Mouse (Mus musculus): ENCODE results near the gene Tpx2. TPM values are rescaled to one million over a fixed set of nuclear protein-coding genes. Genes with fewer than 3 reads are reported as not detected.

Tpx2 gene
- polyA plus RNA-seq, 1 experiment from 2014 or later = 17.7 TPM

- H3K9me3 ChIP-seq (ENCODE audit: control insufficient read depth, low read length) = no peaks in the 10 kb centered on the region
- TF ChIP-seq EP300 (optimal IDR thresholded peaks at IDR 0.05) (no peak), CTCF (IDR thresholded peaks at IDR 0.05; ENCODE audit: low read depth) (no peak)
- no peak overlapping the region for H3K4me3 ChIP-seq (ENCODE audit: low read depth, low read length)
- H3K27me3 ChIP-seq (ENCODE audit: control insufficient read depth, insufficient read depth, low read length) = no peaks in the 10 kb centered on the region
- DNase-seq (ENCODE audit: low spot score) (no peak), ATAC-seq (ENCODE audit: low FRiP score, low TSS enrichment) (no peak)
- no peaks in the 10 kb centered on the region for H3K36me3 ChIP-seq (ENCODE audit: control insufficient read depth, insufficient read depth, low read length)
- H3K27ac ChIP-seq (replicated peaks) = peak overlapping the region; percentile 88
- H3K4me2 ChIP-seq (replicated peaks; ENCODE audit: low read depth) = no peak overlapping the region
- no peak overlapping the region for H3K9ac ChIP-seq (ENCODE audit: low read length)
- peaks cover 15% of the 10 kb centered on the region for H3K4me1 ChIP-seq (replicated peaks; ENCODE audit: control insufficient read depth, insufficient read depth)
Measured at GRCm38 (mm10) chr2:152821566-152821965, 26.2 kb upstream of the Tpx2 start.

- Histone ChIP-seq H3K4me1 (replicated peaks; ENCODE audit: control insufficient read depth, insufficient read depth) (peaks cover 11% of the 10 kb centered on the region; the same call in 1 of the 2 replicates), H3K9ac (ENCODE audit: low read length) (no peak overlapping the region), H3K9me3 (ENCODE audit: control insufficient read depth, low read length) (no peaks in the 10 kb centered on the region), H3K27ac (replicated peaks) (no peak overlapping the region), H3K4me3 (ENCODE audit: low read depth, low read length) (no peak overlapping the region), H3K27me3 (ENCODE audit: control insufficient read depth, insufficient read depth, low read length) (no peaks in the 10 kb centered on the region), H3K36me3 (ENCODE audit: control insufficient read depth, insufficient read depth, low read length) (no peaks in the 10 kb centered on the region), H3K4me2 (replicated peaks; ENCODE audit: low read depth) (no peak overlapping the region)
- DNase-seq (ENCODE audit: low spot score) (no peak), ATAC-seq (ENCODE audit: low FRiP score, low TSS enrichment) (no peak)
- 87% methylated on average over 1 of the region's 1 CpGs for WGBS
- no peak for TF ChIP-seq CTCF (IDR thresholded peaks at IDR 0.05; ENCODE audit: low read depth)
- no peak for TF ChIP-seq EP300 (optimal IDR thresholded peaks at IDR 0.05)
Measured at GRCm38 (mm10) chr2:152823770-152824169, 24.0 kb upstream of the Tpx2 start.

GRCm38 (mm10) chr2:152824438-152825167, 23.2 kb upstream of the Tpx2 start:
- no peak overlapping the region for H3K27ac ChIP-seq (replicated peaks)
- no peaks in the 10 kb centered on the region for H3K9me3 ChIP-seq (ENCODE audit: control insufficient read depth, low read length)
- H3K27me3 ChIP-seq (ENCODE audit: control insufficient read depth, insufficient read depth, low read length) = no peaks in the 10 kb centered on the region
- H3K4me2 ChIP-seq (replicated peaks; ENCODE audit: low read depth) = no peak overlapping the region
- peaks cover 16% of the 10 kb centered on the region for H3K4me1 ChIP-seq (replicated peaks; ENCODE audit: control insufficient read depth, insufficient read depth)
- ATAC-seq (ENCODE audit: low FRiP score, low TSS enrichment) (no peak), DNase-seq (ENCODE audit: low spot score) (no peak)
- no peak overlapping the region for H3K9ac ChIP-seq (ENCODE audit: low read length)
- H3K36me3 ChIP-seq (ENCODE audit: control insufficient read depth, insufficient read depth, low read length) = no peaks in the 10 kb centered on the region
- no peak overlapping the region for H3K4me3 ChIP-seq (ENCODE audit: low read depth, low read length)
- 59% methylated on average over 3 of the region's 3 CpGs for WGBS
- no peak for TF ChIP-seq EP300 (optimal IDR thresholded peaks at IDR 0.05)
- no peak for TF ChIP-seq CTCF (IDR thresholded peaks at IDR 0.05; ENCODE audit: low read depth)

- no peak overlapping the region for H3K4me2 ChIP-seq (replicated peaks; ENCODE audit: low read depth)
- no peak overlapping the region for H3K27ac ChIP-seq (replicated peaks)
- peaks cover 15% of the 10 kb centered on the region for H3K4me1 ChIP-seq (replicated peaks; ENCODE audit: control insufficient read depth, insufficient read depth)
Measured at GRCm38 (mm10) chr2:152825168-152825697, 22.5 kb upstream of the Tpx2 start.

GRCm38 (mm10) chr2:152825713-152826112, 22.1 kb upstream of the Tpx2 start:
- Histone ChIP-seq H3K4me1 (replicated peaks; ENCODE audit: control insufficient read depth, insufficient read depth) (peaks cover 15% of the 10 kb centered on the region), H3K9me3 (ENCODE audit: control insufficient read depth, low read length) (no peaks in the 10 kb centered on the region), H3K4me2 (replicated peaks; ENCODE audit: low read depth) (no peak overlapping the region), H3K27ac (replicated peaks) (no peak overlapping the region), H3K36me3 (ENCODE audit: control insufficient read depth, insufficient read depth, low read length) (no peaks in the 10 kb centered on the region), H3K9ac (ENCODE audit: low read length) (no peak overlapping the region), H3K4me3 (ENCODE audit: low read depth, low read length) (no peak overlapping the region), H3K27me3 (ENCODE audit: control insufficient read depth, insufficient read depth, low read length) (no peaks in the 10 kb centered on the region)
- 76% methylated on average over 2 of the region's 2 CpGs for WGBS
- ATAC-seq (ENCODE audit: low FRiP score, low TSS enrichment) (no peak), DNase-seq (ENCODE audit: low spot score) (no peak)
- TF ChIP-seq CTCF (IDR thresholded peaks at IDR 0.05; ENCODE audit: low read depth) (no peak), EP300 (optimal IDR thresholded peaks at IDR 0.05) (no peak)

More at GRCm38 (mm10) chr2:152825168-152825697, 22.5 kb upstream of the Tpx2 start:
- no peaks in the 10 kb centered on the region for H3K27me3 ChIP-seq (ENCODE audit: control insufficient read depth, insufficient read depth, low read length)
- TF ChIP-seq EP300 (optimal IDR thresholded peaks at IDR 0.05) (no peak), CTCF (IDR thresholded peaks at IDR 0.05; ENCODE audit: low read depth) (no peak)
- DNase-seq (ENCODE audit: low spot score) = no peak
- no peaks in the 10 kb centered on the region for H3K9me3 ChIP-seq (ENCODE audit: control insufficient read depth, low read length)
- H3K9ac ChIP-seq (ENCODE audit: low read length) = no peak overlapping the region
- ATAC-seq (ENCODE audit: low FRiP score, low TSS enrichment) = no peak
- WGBS = 74% methylated on average over 4 of the region's 4 CpGs
- no peaks in the 10 kb centered on the region for H3K36me3 ChIP-seq (ENCODE audit: control insufficient read depth, insufficient read depth, low read length)
- no peak overlapping the region for H3K4me3 ChIP-seq (ENCODE audit: low read depth, low read length)

- 72% methylated on average over 3 of the region's 3 CpGs for WGBS
- Histone ChIP-seq H3K4me1 (replicated peaks; ENCODE audit: control insufficient read depth, insufficient read depth) (peaks cover 11% of the 10 kb centered on the region), H3K9me3 (ENCODE audit: control insufficient read depth, low read length) (no peaks in the 10 kb centered on the region), H3K4me2 (replicated peaks; ENCODE audit: low read depth) (0 out of 2 replicates have a peak overlapping the region, but pooled peaks have one; percentile 72), H3K36me3 (ENCODE audit: control insufficient read depth, insufficient read depth, low read length) (no peaks in the 10 kb centered on the region), H3K27me3 (ENCODE audit: control insufficient read depth, insufficient read depth, low read length) (no peaks in the 10 kb centered on the region), H3K27ac (replicated peaks) (peak overlapping the region; percentile 35; the same call in 1 of the 2 replicates), H3K9ac (ENCODE audit: low read length) (no peak overlapping the region), H3K4me3 (ENCODE audit: low read depth, low read length) (no peak overlapping the region)
- ATAC-seq (ENCODE audit: low FRiP score, low TSS enrichment) (no peak), DNase-seq (ENCODE audit: low spot score) (no peak)
- no peak for TF ChIP-seq EP300 (optimal IDR thresholded peaks at IDR 0.05)
- TF ChIP-seq CTCF (IDR thresholded peaks at IDR 0.05; ENCODE audit: low read depth) = no peak
Measured at GRCm38 (mm10) chr2:152826481-152826880, 21.3 kb upstream of the Tpx2 start.
